Mouse (Mus musculus): Measurements from ENCODE around the gene Lipt2. TPM values are rescaled to one million over a fixed set of nuclear protein-coding genes. Genes with fewer than 3 reads are reported as not detected.

Gene Lipt2
- total RNA-seq, 2 experiments from 2014 or later: 6.4 to 7.5 TPM

- DNase-seq (ENCODE audit: low spot score in 2 of 2): no peak
These were observed 9.6 kb downstream of the Lipt2 start for GRCm38 (mm10) chr7:100168654-100169053.

DNA sequence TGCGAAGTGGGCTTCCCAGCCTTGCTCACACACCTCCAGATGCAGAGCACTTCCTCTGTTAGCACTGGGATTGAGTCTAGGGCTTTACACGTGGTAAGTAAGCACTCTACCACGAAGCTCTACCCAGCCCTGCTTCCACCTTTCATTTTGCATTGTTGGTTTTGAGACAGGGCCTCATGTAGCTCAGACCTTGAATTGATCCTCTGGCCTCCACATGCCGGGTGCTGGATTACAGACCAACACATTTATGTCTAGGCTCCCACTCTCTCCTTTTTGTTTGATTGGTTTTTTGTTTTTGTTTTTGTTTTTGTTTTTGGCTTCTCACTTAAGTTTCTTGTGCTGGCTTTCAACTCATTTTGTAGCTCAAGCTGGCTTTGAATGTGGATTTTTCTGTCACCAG lies 11.7 kb downstream of the Lipt2 start:
- no peak for DNase-seq (ENCODE audit: low spot score in 2 of 2)

- no peak for DNase-seq (ENCODE audit: low spot score in 2 of 2)
These were observed 17.2 kb downstream of the Lipt2 start, which contains the start of gene Kcne3 for GRCm38 (mm10) chr7:100176269-100176668. TSS of gene Kcne3 (plus strand) at chr7:100176502.

- DNase-seq (ENCODE audit: low spot score in 2 of 2): peak in 1 of 2 experiments; percentile 10
These were observed 19.2 kb downstream of the Lipt2 start for GRCm38 (mm10) chr7:100178016-100178890.

- no peak for DNase-seq (ENCODE audit: low spot score in 2 of 2)
These were observed 19.8 kb downstream of the Lipt2 start for GRCm38 (mm10) chr7:100178891-100179233.

GRCm38 (mm10) chr7:100179394-100179793 lies 20.3 kb downstream of the Lipt2 start:
- no peak for DNase-seq (ENCODE audit: low spot score in 2 of 2)

DNA sequence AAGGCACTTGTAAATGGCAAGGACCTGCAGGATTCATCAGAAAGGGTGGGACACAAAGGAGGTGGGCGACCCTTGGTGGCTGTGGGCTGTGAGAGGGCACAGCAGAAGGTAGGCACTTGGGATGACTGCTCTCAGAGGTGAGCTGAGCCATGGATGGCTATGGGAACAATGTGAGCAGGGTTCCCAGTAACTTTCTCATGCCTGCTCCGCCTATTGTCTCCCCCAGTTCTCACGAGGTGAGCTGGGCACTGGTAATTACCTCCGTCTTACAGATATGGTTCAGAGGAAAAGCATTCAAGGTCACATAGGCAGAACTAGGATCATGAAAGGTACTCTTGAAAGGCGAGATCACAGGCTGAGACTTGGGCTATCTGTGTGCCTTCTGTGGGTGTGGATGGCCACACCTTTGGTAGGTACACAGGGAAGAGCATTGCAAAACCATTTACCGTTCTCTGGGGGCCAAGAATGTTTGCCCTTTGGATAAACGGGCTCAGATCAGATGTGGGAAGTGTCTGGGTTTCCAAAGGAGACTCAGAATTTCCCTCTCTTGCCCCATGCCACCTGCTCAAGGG lies 20.8 kb downstream of the Lipt2 start:
- no peak for DNase-seq (ENCODE audit: low spot score in 2 of 2)

- DNase-seq (ENCODE audit: low spot score in 2 of 2): no peak
These were observed 22.1 kb downstream of the Lipt2 start for GRCm38 (mm10) chr7:100181176-100181575.

DNA sequence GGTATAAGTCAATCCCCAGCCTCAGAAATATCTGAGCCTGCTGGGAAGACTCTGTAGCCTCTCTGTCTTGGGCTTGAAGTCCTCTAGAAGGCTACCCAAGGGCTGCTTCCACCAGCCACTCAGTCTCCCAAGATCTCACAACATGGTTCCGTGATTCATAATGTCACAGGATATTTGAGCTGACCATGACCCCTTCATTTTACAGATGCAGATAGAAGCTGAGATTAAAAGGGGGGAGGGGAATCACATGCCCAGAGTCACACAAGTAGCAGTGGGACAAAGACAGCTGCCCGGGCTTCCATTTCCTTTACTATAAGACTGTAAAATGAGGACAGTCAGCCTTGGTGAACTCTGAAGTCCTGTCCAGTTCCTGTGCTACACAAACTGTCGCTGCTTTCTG lies 22.5 kb downstream of the Lipt2 start:
- DNase-seq (ENCODE audit: low spot score in 2 of 2): no peak

GRCm38 (mm10) chr7:100182388-100182787 lies 23.3 kb downstream of the Lipt2 start:
- no peak for DNase-seq (ENCODE audit: low spot score in 2 of 2)

- DNase-seq (ENCODE audit: low spot score in 2 of 2): no peak
These were observed 28.5 kb downstream of the Lipt2 start for GRCm38 (mm10) chr7:100187601-100188000.

DNA sequence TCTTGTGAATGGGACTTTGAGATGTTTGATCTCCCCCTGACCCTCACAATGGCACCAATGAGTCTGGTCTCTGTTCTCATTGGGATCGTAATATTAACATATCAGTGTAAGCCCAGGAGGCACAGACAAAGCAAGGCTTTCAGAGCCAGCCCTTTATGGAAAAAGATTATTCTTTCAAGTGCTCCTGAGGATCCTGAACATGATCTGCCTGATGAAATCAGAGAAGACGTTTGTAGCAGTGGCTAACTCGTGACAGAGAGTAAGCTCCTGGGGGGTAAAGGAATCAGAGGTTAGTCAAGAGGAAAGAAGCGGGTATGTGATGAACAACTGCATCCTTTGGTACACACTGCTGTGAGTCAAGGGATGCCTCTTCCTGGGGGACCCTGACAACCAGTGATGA lies 31.1 kb downstream of the Lipt2 start:
- DNase-seq (ENCODE audit: low spot score in 2 of 2): no peak

- no peak for DNase-seq (ENCODE audit: low spot score in 2 of 2)
These were observed 31.7 kb downstream of the Lipt2 start for GRCm38 (mm10) chr7:100190778-100191177.

DNA sequence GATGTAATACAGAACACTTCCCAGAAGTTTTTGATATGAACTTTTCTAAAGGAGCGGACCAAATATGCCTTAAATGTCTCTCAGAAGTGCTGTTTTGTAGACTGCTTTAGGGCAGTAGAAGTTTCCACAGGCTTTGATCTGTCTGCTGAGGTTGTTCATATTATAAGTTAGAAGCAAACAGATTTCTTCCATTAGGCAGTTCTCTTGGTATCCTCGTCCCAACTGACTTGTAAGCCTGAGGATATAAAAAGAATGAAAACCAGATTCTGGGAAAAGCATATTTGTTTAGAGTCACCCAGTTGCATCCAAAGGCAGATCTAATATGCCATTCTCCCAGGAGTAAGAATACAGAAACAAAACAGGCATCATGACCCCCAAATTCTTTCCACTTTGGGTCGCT lies 42.1 kb downstream of the Lipt2 start:
- DNase-seq (ENCODE audit: low spot score in 2 of 2): no peak

DNA sequence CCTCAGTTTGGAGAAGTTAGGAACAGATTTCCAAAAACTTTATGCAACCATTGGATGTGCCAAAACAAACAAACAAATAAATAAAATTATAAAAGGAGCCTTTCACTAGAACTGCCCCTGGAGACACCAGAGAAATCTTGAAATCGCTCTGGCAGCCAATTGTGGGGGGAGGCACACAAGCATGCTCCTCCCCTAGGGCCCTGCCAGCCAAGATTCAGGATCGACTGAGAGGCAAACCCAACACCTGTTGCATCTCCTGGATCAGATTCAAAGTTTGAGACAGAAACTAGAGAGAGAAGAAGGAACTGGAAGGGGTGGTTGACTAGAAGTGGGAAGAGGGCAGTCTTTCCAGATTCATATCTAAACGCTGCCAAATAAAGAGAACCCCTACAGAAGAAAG lies 44.5 kb downstream of the Lipt2 start:
- DNase-seq (ENCODE audit: low spot score in 2 of 2): no peak

- DNase-seq (ENCODE audit: low spot score in 2 of 2): no peak
These were observed 45.8 kb downstream of the Lipt2 start for GRCm38 (mm10) chr7:100204871-100205270.

GRCm38 (mm10) chr7:100206144-100206543 lies 47.1 kb downstream of the Lipt2 start:
- DNase-seq (ENCODE audit: low spot score in 2 of 2): no peak

DNA sequence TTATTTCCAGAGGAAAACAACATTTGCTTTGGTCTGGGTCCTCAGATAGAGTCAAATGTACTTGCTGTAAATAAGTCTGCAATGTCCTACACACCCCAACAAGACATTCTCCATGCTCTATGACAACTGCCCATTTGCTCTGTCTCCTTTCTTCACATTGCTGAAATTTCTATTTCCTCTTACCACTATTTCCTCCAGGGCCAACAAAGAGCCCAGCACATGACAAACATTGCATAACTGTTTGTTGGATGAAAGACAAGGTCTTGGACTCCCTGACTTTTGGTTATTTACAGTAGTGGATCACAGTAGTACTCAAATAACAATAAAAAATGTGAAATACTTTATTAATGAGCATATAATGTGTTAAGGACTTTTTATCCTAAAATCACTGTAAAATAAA lies 48.8 kb downstream of the Lipt2 start:
- no peak for DNase-seq (ENCODE audit: low spot score in 2 of 2)

Other genes with a start within 250 kb of the Lipt2 start
- 10 to 100 TPM; 24.5 to 25.6 TPM for gene Rnf169, start 178.8 kb upstream of the Lipt2 start, total RNA-seq (2021)
- not detected for gene Chrdl2, start 153.1 kb upstream of the Lipt2 start, total RNA-seq (2021)
- 10 to 100 TPM; 45.8 to 48.8 TPM for gene Pold3, start 37.7 kb upstream of the Lipt2 start, total RNA-seq (2021)
- 1 to 10 TPM in 1 of 2 experiments, under 1 TPM in 1; 0.79 to 2.2 TPM for gene Kcne3, start 17.2 kb downstream of the Lipt2 start, total RNA-seq (2021)
- 10 to 100 TPM in 1 of 2 experiments, 1 to 10 TPM in 1; 7.9 to 11.5 TPM for gene Pgm2l1, start 68.1 kb downstream of the Lipt2 start, total RNA-seq (2021)
- gene P4ha3, start 126.2 kb downstream of the Lipt2 start, total RNA-seq (2021): 1 to 10 TPM; 5.1 to 6.0 TPM
- gene C2cd3, start 213.0 kb downstream of the Lipt2 start, total RNA-seq (2021): 10 to 100 TPM; 22.1 to 26.2 TPM
- 10 to 100 TPM; 46.5 to 48.8 TPM for gene Ppme1, start 213.0 kb downstream of the Lipt2 start, total RNA-seq (2021)